8 mouse cellular contexts compared by ENCODE assay signal in genomic region chr9:105617274-105617673, GRCm38 (mm10). TPM values are rescaled to one million over a fixed set of nuclear protein-coding genes. Genes with fewer than 3 reads are reported as not detected.
A peak's percentile ranks its signal among the peaks of the same experiment; 100 is the strongest.
DNase-seq lines count a peak whose midpoint lies in the region; ATAC-seq and TF ChIP-seq lines count a peak whose summit lies in the region.
"Not testable (repeated sequence)": the region's sequence is repeated elsewhere in the genome, so short reads cannot be mapped to it uniquely, and the experiment has no call there.

No protein-coding gene starts in this region.

- peak; percentile 74 for DNase-seq in MN1 (ENCODE audit: low spot score)
- DNase-seq in c-Kit-positive CD71-positive TER-119-positive erythroid progenitor cells, embryonic 14.5 days (ENCODE audit: low spot score), result peak; percentile 18
- peak; percentile 56 for DNase-seq in embryonic facial prominence, embryonic 14.5 days (ENCODE audit: low spot score)
- DNase-seq in heart, adult 2 months, result peak; percentile 20 to 46
- DNase-seq in kidney, postnatal 10 days, result peak; percentile 82
- DNase-seq in left cerebral cortex, postnatal 4 days, result peak; percentile 69
- peak; percentile 46 for DNase-seq in midbrain, embryonic 10.5 days (ENCODE audit: low spot score)
- DNase-seq in stomach, postnatal 0 days (ENCODE audit: low spot score), result peak; percentile 67

- not testable (repeated sequence) for ATAC-seq in embryonic facial prominence, embryonic 14.5 days (ENCODE audit: low read depth); stomach, postnatal 0 days (ENCODE audit: low FRiP score, low TSS enrichment)

- 0 out of 2 replicates have a peak, but pooled peaks have one; percentile 51 for TF ChIP-seq EP300 in heart, adult 2 months (IDR thresholded peaks at IDR 0.05; ENCODE audit: insufficient read depth, low read depth, low read length)
- TF ChIP-seq EP300 in stomach, postnatal 0 days (optimal IDR thresholded peaks at IDR 0.05), result not testable (repeated sequence)

- not testable (repeated sequence) for H3K4me3 ChIP-seq in embryonic facial prominence, embryonic 14.5 days (ENCODE audit: low read depth, low read length); heart, adult 2 months; midbrain, embryonic 10.5 days; stomach, postnatal 0 days (ENCODE audit: low read depth, low read length)

- intact Hi-C loops in heart, adult 2 months (cut with DNase I), result loop anchor here (1.0 to 5.0 kb wide), 3 partner anchors 95 to 150 kb away; no protein-coding TSS in a partner anchor
- intact Hi-C loops in left cerebral cortex, postnatal 4 days (cut with DNase I), result loop anchor here (5.0 kb wide), 1 partner anchor 120 kb away; no protein-coding TSS in a partner anchor

- H3K4me2 ChIP-seq in embryonic facial prominence, embryonic 14.5 days (ENCODE audit: low read depth, low read length); stomach, postnatal 0 days (replicated peaks; ENCODE audit: low read depth): not testable (repeated sequence)

- TF ChIP-seq CTCF in heart, adult 2 months (IDR thresholded peaks at IDR 0.05), result peak; percentile 74
- TF ChIP-seq CTCF in stomach, postnatal 0 days (IDR thresholded peaks at IDR 0.05; ENCODE audit: low read depth), result peak; percentile 88

- not testable (repeated sequence) for H3K4me1 ChIP-seq in embryonic facial prominence, embryonic 14.5 days (ENCODE audit: control insufficient read depth, insufficient read depth, low read length); heart, adult 2 months (ENCODE audit: control insufficient read depth, insufficient read depth, low read length); midbrain, embryonic 10.5 days; stomach, postnatal 0 days (replicated peaks; ENCODE audit: control insufficient read depth, insufficient read depth)

- not testable (repeated sequence) for H3K79me2 ChIP-seq in heart, adult 2 months (replicated peaks; ENCODE audit: control insufficient read depth, insufficient read depth, low read length)

- H3K9me3 ChIP-seq in embryonic facial prominence, embryonic 14.5 days (ENCODE audit: control insufficient read depth, low read length); midbrain, embryonic 10.5 days (replicated peaks); stomach, postnatal 0 days (ENCODE audit: control insufficient read depth, low read length): not testable (repeated sequence)

- H3K9ac ChIP-seq in embryonic facial prominence, embryonic 14.5 days (ENCODE audit: low read depth, low read length); heart, adult 2 months (ENCODE audit: low read depth, low read length); stomach, postnatal 0 days (ENCODE audit: low read length): not testable (repeated sequence)

- H3K27ac ChIP-seq in embryonic facial prominence, embryonic 14.5 days (replicated peaks; ENCODE audit: low read depth, low read length); heart, adult 2 months; midbrain, embryonic 10.5 days (replicated peaks); stomach, postnatal 0 days (replicated peaks): not testable (repeated sequence)

- H3K27me3 ChIP-seq in embryonic facial prominence, embryonic 14.5 days (replicated peaks; ENCODE audit: control insufficient read depth, insufficient read depth, low read length); heart, adult 2 months (ENCODE audit: control insufficient read depth, insufficient read depth, low read length); midbrain, embryonic 10.5 days (ENCODE audit: low read depth, poor library complexity, severe bottlenecking); stomach, postnatal 0 days (ENCODE audit: control insufficient read depth, insufficient read depth, low read length): not testable (repeated sequence)

- not testable (repeated sequence) for H3K36me3 ChIP-seq in embryonic facial prominence, embryonic 14.5 days (ENCODE audit: control insufficient read depth, insufficient read depth, low read length); heart, adult 2 months (ENCODE audit: control insufficient read depth, insufficient read depth, low read length); midbrain, embryonic 10.5 days; stomach, postnatal 0 days (ENCODE audit: control insufficient read depth, insufficient read depth, low read length)

- TF ChIP-seq POLR2A in heart, adult 2 months (IDR thresholded peaks at IDR 0.05; ENCODE audit: insufficient read depth, low read depth, low read length), result not testable (repeated sequence)

RNA-seq across cellular contexts. Expression of gene Pik3r4, which starts 25.5 kb away (rescaled TPM):
- 23.0 and 24.9 TPM in 2 replicates for polyA plus RNA-seq in embryonic facial prominence, embryonic 14.5 days (2014; fragmentation: Nextera tagmentation; extraction: Ambion mirVana)
- total RNA-seq in heart, adult 2 months (2021), result 10 to 100 TPM; 19.6 to 19.8 TPM
- 11.9 and 16.5 TPM in 2 replicates for polyA plus RNA-seq in heart, adult 2 months (2012; rRNA removed)
- total RNA-seq in left cerebral cortex, postnatal 4 days (2021), result 10 to 100 TPM; 33.7 to 36.6 TPM
- 23.9 and 24.0 TPM in 2 replicates for polyA plus RNA-seq in midbrain, embryonic 10.5 days (2016; fragmentation: Nextera tagmentation; extraction: Ambion mirVana)
- polyA plus RNA-seq in stomach, postnatal 0 days (2015; fragmentation: Nextera tagmentation; extraction: Ambion mirVana), result 10.0 and 10.4 TPM in 2 replicates

Comparison
In these comparisons a context has a peak if more than half of its experiments do, and no peak if none do; other contexts are left out.
1. DNase-seq: peak in every context shown above with its lines; median percentile 82 in kidney, postnatal 10 days; 74 in MN1; 69 in left cerebral cortex, postnatal 4 days; 67 in stomach, postnatal 0 days; 56 in embryonic facial prominence, embryonic 14.5 days; 46 in midbrain, embryonic 10.5 days; 33 in heart, adult 2 months; 18 in c-Kit-positive CD71-positive TER-119-positive erythroid progenitor cells, embryonic 14.5 days.